Mouse (Mus musculus) neural tube, embryonic 11.5 days (tissue): ENCODE data around the gene Dsp. TPM values are rescaled to one million over a fixed set of nuclear protein-coding genes. Genes with fewer than 3 reads are reported as not detected.
A peak's percentile ranks its signal among the peaks of the same experiment; 100 is the strongest.

Experiments used
- ATAC-seq: fragments of 200-750 bp; cut with Nextera tagmentation; 2 replicates; pipeline ENCODE4 v1.8.0; 2017; ENCODE audit warnings: moderate number of reproducible peaks, mild to moderate bottlenecking, moderate TSS enrichment, moderate library complexity; ENCODE audit not compliant: insufficient read depth, low FRiP score, low TSS enrichment
- DNase-seq: peaks from one replicate; pipeline ENCODE4 v3.0.0-alpha.2; 2015; ENCODE audit warnings: low spot score
- H3K27ac ChIP-seq: fragments of 300-500 bp; sonication (generic); 2 replicates; pipeline ENCODE4 v1.5.1; 2014; ENCODE audit warnings: low read depth, mild to moderate bottlenecking, low read length
- H3K27me3 ChIP-seq: fragments of 300-500 bp; sonication (generic); 2 replicates; pipeline ENCODE4 v1.6.1; 2014; ENCODE audit warnings: mild to moderate bottlenecking, low read length, mixed read lengths; ENCODE audit not compliant: control insufficient read depth, insufficient read depth
- H3K36me3 ChIP-seq: fragments of 300-500 bp; sonication (generic); 2 replicates; pipeline ENCODE4 v1.6.1; 2014; ENCODE audit warnings: mild to moderate bottlenecking, low read length, moderate library complexity, mixed read lengths; ENCODE audit not compliant: control insufficient read depth, insufficient read depth
- H3K4me1 ChIP-seq: fragments of 300-500 bp; sonication (generic); 2 replicates; pipeline ENCODE4 v1.6.1; 2014; ENCODE audit warnings: low read length, mixed read lengths; ENCODE audit not compliant: control insufficient read depth, insufficient read depth
- H3K4me2 ChIP-seq: fragments of 300-500 bp; sonication (generic); 2 replicates; pipeline ENCODE4 v1.6.1; 2014; ENCODE audit warnings: low read depth, mild to moderate bottlenecking, moderate library complexity
- H3K4me3 ChIP-seq: fragments of 300-500 bp; sonication (generic); 2 replicates; pipeline ENCODE4 v1.5.1; 2014; ENCODE audit warnings: low read depth, low read length
- H3K9ac ChIP-seq: fragments of 300-500 bp; sonication (generic); 2 replicates; pipeline ENCODE4 v1.6.1; 2014; ENCODE audit warnings: mild to moderate bottlenecking, low read length
- H3K9me3 ChIP-seq: fragments of 300-500 bp; sonication (generic); 2 replicates; pipeline ENCODE4 v1.6.1; 2016; ENCODE audit warnings: low read length; ENCODE audit not compliant: control insufficient read depth
- WGBS: fragments of 180-500 bp; shearing (Covaris S2); extraction: QIAGEN DNeasy Blood & Tissue Kit; methylation state at CpG from one replicate; pipeline ENCODE4 v1.1.7; 2014; 5-methylcytosine and 5-hydroxymethylcytosine counted together
- polyA plus RNA-seq: library from polyadenylated mRNA; unstranded; fragments of >200 nt; fragmentation: Nextera tagmentation; extraction: Ambion mirVana; gene quantifications from 2 replicates; pipeline ENCODE4 v1.2.1, GENCODE M21; 2014

Dsp gene
- polyA plus RNA-seq, 1 experiment from 2014 or later: 1.1 TPM

GRCm38 (mm10) chr13:38130116-38130515, 21.0 kb upstream of the Dsp start:
- ATAC-seq (no peak), DNase-seq (no peak)
- Histone ChIP-seq H3K4me1 (no peaks in the 10 kb centered on the region), H3K9ac (no peak overlapping the region), H3K4me2 (no peak overlapping the region), H3K36me3 (no peaks in the 10 kb centered on the region), H3K9me3 (no peaks in the 10 kb centered on the region), H3K27me3 (no peaks in the 10 kb centered on the region), H3K4me3 (no peak overlapping the region), H3K27ac (no peak overlapping the region)
- WGBS: 86% methylated on average over 9 of the region's 9 CpGs

GRCm38 (mm10) chr13:38133016-38133528, 18.0 kb upstream of the Dsp start:
- DNase-seq (no peak), ATAC-seq (no peak)
- Histone ChIP-seq H3K4me1 (no peaks in the 10 kb centered on the region), H3K4me2 (no peak overlapping the region), H3K36me3 (no peaks in the 10 kb centered on the region), H3K27me3 (no peaks in the 10 kb centered on the region), H3K27ac (no peak overlapping the region), H3K4me3 (no peak overlapping the region), H3K9me3 (no peaks in the 10 kb centered on the region), H3K9ac (no peak overlapping the region)
- WGBS: 57% methylated on average over 7 of the region's 7 CpGs

- DNase-seq (no peak), ATAC-seq (no peak)
- Histone ChIP-seq H3K4me1 (peaks cover 3% of the 10 kb centered on the region; the same call in 1 of the 2 replicates), H3K27me3 (no peaks in the 10 kb centered on the region), H3K27ac (no peak overlapping the region), H3K9me3 (no peaks in the 10 kb centered on the region), H3K36me3 (no peaks in the 10 kb centered on the region), H3K4me3 (no peak overlapping the region), H3K4me2 (no peak overlapping the region), H3K9ac (no peak overlapping the region)
- 50% methylated on average over 1 of the region's 1 CpGs for WGBS
Observed at GRCm38 (mm10) chr13:38140521-38140920, 10.6 kb upstream of the Dsp start.

GRCm38 (mm10) chr13:38144962-38145713, 6.0 kb upstream of the Dsp start:
- Histone ChIP-seq H3K27ac (no peak overlapping the region), H3K4me1 (peaks cover 3% of the 10 kb centered on the region; the same call in 1 of the 2 replicates), H3K27me3 (peaks cover 10% of the 10 kb centered on the region), H3K4me3 (no peak overlapping the region), H3K9ac (no peak overlapping the region), H3K9me3 (no peaks in the 10 kb centered on the region), H3K4me2 (no peak overlapping the region), H3K36me3 (no peaks in the 10 kb centered on the region)
- WGBS: 7% methylated on average over 20 of the region's 20 CpGs
- ATAC-seq: no peak
- DNase-seq: no peak

GRCm38 (mm10) chr13:38148348-38148747, 2.7 kb upstream of the Dsp start:
- no peaks in the 10 kb centered on the region for H3K36me3 ChIP-seq
- no peak overlapping the region for H3K9ac ChIP-seq
- peaks cover 8% of the 10 kb centered on the region for H3K4me1 ChIP-seq
- no peaks in the 10 kb centered on the region for H3K9me3 ChIP-seq
- H3K27ac ChIP-seq: no peak overlapping the region
- WGBS: 64% methylated on average over 3 of the region's 3 CpGs
- no peak overlapping the region for H3K4me3 ChIP-seq
- ATAC-seq: no peak
- peaks cover 42% of the 10 kb centered on the region for H3K27me3 ChIP-seq
- DNase-seq: no peak
- no peak overlapping the region for H3K4me2 ChIP-seq

GRCm38 (mm10) chr13:38151671-38152428, 756 bp downstream of the Dsp start:
- ATAC-seq (peak; percentile 62; the same call in 1 of the 2 replicates), DNase-seq (peak; percentile 47)
- H3K9me3 ChIP-seq: no peaks in the 10 kb centered on the region
- H3K9ac ChIP-seq: no peak overlapping the region
- under 1% methylated on average over 32 of the region's 49 CpGs for WGBS
- H3K4me3 ChIP-seq: peak overlapping the region; percentile 36
- no peaks in the 10 kb centered on the region for H3K36me3 ChIP-seq
- H3K4me1 ChIP-seq: peaks cover 5% of the 10 kb centered on the region; the same call in 1 of the 2 replicates
- H3K27ac ChIP-seq: no peak overlapping the region
- peaks cover 47% of the 10 kb centered on the region for H3K27me3 ChIP-seq
- H3K4me2 ChIP-seq: peak overlapping the region; percentile 65

GRCm38 (mm10) chr13:38152429-38153035, 1.4 kb downstream of the Dsp start:
- H3K27me3 ChIP-seq: peaks cover 47% of the 10 kb centered on the region
- DNase-seq (peak; percentile 63), ATAC-seq (peak; percentile 52; the same call in 1 of the 2 replicates)
- peak overlapping the region; percentile 65 for H3K4me2 ChIP-seq
- peak overlapping the region; percentile 36 for H3K4me3 ChIP-seq
- no peaks in the 10 kb centered on the region for H3K9me3 ChIP-seq
- H3K9ac ChIP-seq: no peak overlapping the region
- WGBS: under 1% methylated on average over 31 of the region's 31 CpGs
- H3K36me3 ChIP-seq: no peaks in the 10 kb centered on the region
- H3K27ac ChIP-seq: no peak overlapping the region
- H3K4me1 ChIP-seq: peaks cover 5% of the 10 kb centered on the region; the same call in 1 of the 2 replicates

GRCm38 (mm10) chr13:38155523-38155922, 4.4 kb downstream of the Dsp start:
- DNase-seq (peak; percentile 25), ATAC-seq (no peak)
- Histone ChIP-seq H3K27me3 (peaks cover 33% of the 10 kb centered on the region), H3K9ac (no peak overlapping the region), H3K36me3 (no peaks in the 10 kb centered on the region), H3K4me1 (peaks cover 5% of the 10 kb centered on the region; the same call in 1 of the 2 replicates), H3K4me3 (no peak overlapping the region), H3K9me3 (no peaks in the 10 kb centered on the region), H3K27ac (no peak overlapping the region), H3K4me2 (no peak overlapping the region)
- 6% methylated on average over 2 of the region's 2 CpGs for WGBS
